Mouse (Mus musculus) forebrain, embryonic 16.5 days (tissue): ENCODE results near the gene Gata1. TPM values are rescaled to one million over a fixed set of nuclear protein-coding genes. Genes with fewer than 3 reads are reported as not detected.
"Not testable (repeated sequence)": the region's sequence is repeated elsewhere in the genome, so short reads cannot be mapped to it uniquely, and the experiment has no call there.

Experiments
- ATAC-seq: fragments of 200-750 bp; cut with Nextera tagmentation; 2 replicates; pipeline ENCODE4 v1.8.0; 2017; ENCODE audit warnings: mild to moderate bottlenecking, moderate library complexity
- H3K27ac ChIP-seq: fragments of 300-500 bp; sonication (generic); 2 replicates; pipeline ENCODE4 v1.5.1; 2014; ENCODE audit warnings: low read length, control low read depth
- H3K27me3 ChIP-seq: fragments of 300-500 bp; sonication (generic); replicated peaks from 2 replicates; pipeline ENCODE4 v1.6.1; 2014; ENCODE audit warnings: low read length; ENCODE audit not compliant: control insufficient read depth, insufficient read depth
- H3K36me3 ChIP-seq: fragments of 300-500 bp; sonication (generic); 2 replicates; pipeline ENCODE4 v1.6.1; 2014; ENCODE audit not compliant: control insufficient read depth, insufficient read depth
- H3K4me1 ChIP-seq: fragments of 300-500 bp; sonication (generic); replicated peaks from 2 replicates; pipeline ENCODE4 v1.6.1; 2014; ENCODE audit warnings: low read length; ENCODE audit not compliant: control insufficient read depth, insufficient read depth
- H3K4me2 ChIP-seq: fragments of 300-500 bp; sonication (generic); 2 replicates; pipeline ENCODE4 v1.6.1; 2014; ENCODE audit warnings: mild to moderate bottlenecking, low read length, control low read depth
- H3K4me3 ChIP-seq: fragments of 300-500 bp; sonication (generic); replicated peaks from 2 replicates; pipeline ENCODE4 v1.5.1; 2014; ENCODE audit warnings: mild to moderate bottlenecking, low read length, control low read depth
- H3K9ac ChIP-seq: fragments of 300-500 bp; sonication (generic); replicated peaks from 2 replicates; pipeline ENCODE4 v1.6.1; 2014; ENCODE audit warnings: low read depth, low read length, control low read depth
- H3K9me3 ChIP-seq: fragments of 300-500 bp; sonication (generic); 2 replicates; pipeline ENCODE4 v1.6.1; 2016; ENCODE audit warnings: low read length; ENCODE audit not compliant: control insufficient read depth
- WGBS: fragments of 180-500 bp; shearing (Covaris S2); extraction: QIAGEN DNeasy Blood & Tissue Kit; methylation state at CpG from one replicate; pipeline ENCODE4 v1.1.7; 2014; 5-methylcytosine and 5-hydroxymethylcytosine counted together
- polyA plus RNA-seq: library from polyadenylated mRNA; unstranded; fragments of >200 nt; fragmentation: Nextera tagmentation; extraction: Ambion mirVana; gene quantifications from 2 replicates; pipeline ENCODE4 v1.2.1, GENCODE M21; 2015

Gata1 gene
- polyA plus RNA-seq, 1 experiment from 2014 or later, result not detected

- no peaks in the 10 kb centered on the region for H3K27me3 ChIP-seq
- no peak overlapping the region for H3K9ac ChIP-seq
- H3K9me3 ChIP-seq, result no peaks in the 10 kb centered on the region
- no peak for ATAC-seq
- no peak overlapping the region for H3K27ac ChIP-seq
- H3K4me2 ChIP-seq, result no peak overlapping the region
- no peaks in the 10 kb centered on the region for H3K36me3 ChIP-seq
- no peak overlapping the region for H3K4me3 ChIP-seq
- WGBS, result 75% methylated on average over 8 of the region's 8 CpGs
- peaks cover 6% of the 10 kb centered on the region for H3K4me1 ChIP-seq
Observed at GRCm38 (mm10) chrX:7945618-7946017, 32.3 kb downstream of the Gata1 start.

- no peak overlapping the region for H3K9ac ChIP-seq
- ATAC-seq, result no peak
- no peak overlapping the region for H3K4me2 ChIP-seq
- H3K4me3 ChIP-seq, result no peak overlapping the region
- no peaks in the 10 kb centered on the region; the same call in 1 of the 2 replicates for H3K36me3 ChIP-seq
- no peaks in the 10 kb centered on the region for H3K27me3 ChIP-seq
- no peak overlapping the region for H3K27ac ChIP-seq
- H3K9me3 ChIP-seq, result no peaks in the 10 kb centered on the region
- no peaks in the 10 kb centered on the region for H3K4me1 ChIP-seq
- 91% methylated on average over 5 of the region's 6 CpGs for WGBS
Observed at GRCm38 (mm10) chrX:7937667-7938066, 40.2 kb downstream of the Gata1 start.

GRCm38 (mm10) chrX:7936874-7937273, 41.0 kb downstream of the Gata1 start:
- 55% methylated on average over 10 of the region's 11 CpGs for WGBS
- ATAC-seq, result no peak
- Histone ChIP-seq H3K9ac (no peak overlapping the region), H3K36me3 (no peaks in the 10 kb centered on the region; the same call in 1 of the 2 replicates), H3K9me3 (no peaks in the 10 kb centered on the region), H3K27ac (no peak overlapping the region), H3K27me3 (no peaks in the 10 kb centered on the region), H3K4me2 (no peak overlapping the region), H3K4me3 (no peak overlapping the region), H3K4me1 (no peaks in the 10 kb centered on the region)

GRCm38 (mm10) chrX:7928270-7928790, 49.5 kb downstream of the Gata1 start, which contains the start of gene Eras:
Eras (minus strand) TSS chrX:7928607.
- 24% methylated on average over 19 of the region's 19 CpGs for WGBS

GRCm38 (mm10) chrX:7927116-7927515, 50.8 kb downstream of the Gata1 start:
- Histone ChIP-seq H3K9ac (no peak overlapping the region), H3K27ac (no peak overlapping the region), H3K27me3 (no peaks in the 10 kb centered on the region), H3K4me3 (no peak overlapping the region), H3K9me3 (no peaks in the 10 kb centered on the region), H3K4me1 (peaks cover 7% of the 10 kb centered on the region), H3K36me3 (peaks cover 6% of the 10 kb centered on the region), H3K4me2 (no peak overlapping the region)
- ATAC-seq, result no peak
- 29% methylated on average over 10 of the region's 10 CpGs for WGBS

More at GRCm38 (mm10) chrX:7928270-7928790, 49.5 kb downstream of the Gata1 start, which contains the start of gene Eras:
- peaks cover 6% of the 10 kb centered on the region for H3K36me3 ChIP-seq
- ATAC-seq, result no peak
- no peak within 1 kb of the TSS for H3K9ac ChIP-seq
- H3K4me1 ChIP-seq, result no peaks in the 10 kb centered on the region
- H3K9me3 ChIP-seq, result no peaks in the 10 kb centered on the region
- H3K27me3 ChIP-seq, result no peaks in the 10 kb centered on the region
- no peak within 1 kb of the TSS for H3K27ac ChIP-seq
- no peak within 1 kb of the TSS for H3K4me3 ChIP-seq
- H3K4me2 ChIP-seq, result no peak within 1 kb of the TSS

- Histone ChIP-seq H3K9me3 (no peaks in the 10 kb centered on the region), H3K4me2 (no peak overlapping the region), H3K4me3 (no peak overlapping the region), H3K27me3 (peaks cover 3% of the 10 kb centered on the region; the same call in 1 of the 2 replicates), H3K4me1 (peaks cover 7% of the 10 kb centered on the region), H3K36me3 (peaks cover 4% of the 10 kb centered on the region), H3K9ac (no peak overlapping the region), H3K27ac (no peak overlapping the region)
- no peak for ATAC-seq
- WGBS, result 82% methylated on average over 6 of the region's 6 CpGs
Observed at GRCm38 (mm10) chrX:7926266-7926665, 51.6 kb downstream of the Gata1 start.

GRCm38 (mm10) chrX:7922032-7922431, 55.8 kb downstream of the Gata1 start:
- peak overlapping the region; percentile 53 for H3K9ac ChIP-seq
- no peak for ATAC-seq
- peaks cover 3% of the 10 kb centered on the region; the same call in 1 of the 2 replicates for H3K27me3 ChIP-seq
- peak overlapping the region; percentile 58 for H3K4me2 ChIP-seq
- no peaks in the 10 kb centered on the region for H3K9me3 ChIP-seq
- WGBS, result 11% methylated on average over 45 of the region's 48 CpGs
- peak overlapping the region; percentile 56 for H3K4me3 ChIP-seq
- peaks cover 7% of the 10 kb centered on the region for H3K4me1 ChIP-seq
- H3K27ac ChIP-seq, result no peak overlapping the region
- no peaks in the 10 kb centered on the region for H3K36me3 ChIP-seq

GRCm38 (mm10) chrX:7919601-7920383, 58.1 kb downstream of the Gata1 start, which contains the start of gene Pcsk1n:
Pcsk1n (plus strand) TSS chrX:7919822.
- Histone ChIP-seq H3K4me3 (peak within 1 kb of the TSS; percentile 56), H3K9me3 (no peaks in the 10 kb centered on the region), H3K4me1 (peaks cover 7% of the 10 kb centered on the region), H3K4me2 (peak within 1 kb of the TSS; percentile 58), H3K36me3 (no peaks in the 10 kb centered on the region), H3K27me3 (peaks cover 3% of the 10 kb centered on the region; the same call in 1 of the 2 replicates), H3K27ac (peak within 1 kb of the TSS; percentile 50), H3K9ac (peak within 1 kb of the TSS; percentile 59)
- 15% methylated on average over 26 of the region's 40 CpGs for WGBS
- peak; percentile 90 for ATAC-seq

- not testable (repeated sequence) for H3K27ac ChIP-seq, H3K9me3 ChIP-seq, ATAC-seq, H3K4me3 ChIP-seq, H3K27me3 ChIP-seq, H3K9ac ChIP-seq, H3K4me1 ChIP-seq, H3K36me3 ChIP-seq, H3K4me2 ChIP-seq
- 76% methylated on average over 6 of the region's 6 CpGs for WGBS
Observed at GRCm38 (mm10) chrX:7917960-7918359, 59.9 kb downstream of the Gata1 start.
